Mouse (Mus musculus) liver, adult 2 months (tissue): ENCODE results near the gene Arid5b.

Source experiments
- CTCF ChIP-seq: fragments of 200-500 bp; IDR thresholded peaks from 2 replicates; pipeline ENCODE4 v1.5.1; 2011; ENCODE audit warnings: low read depth, low read length, control low read depth
- POLR2A ChIP-seq: fragments of 200-500 bp; IDR thresholded peaks from 2 replicates; pipeline ENCODE4 v1.6.1; 2011; ENCODE audit warnings: low read length, control low read depth; ENCODE audit not compliant: insufficient read depth; ENCODE audit errors: extremely low read depth

GRCm38 (mm10) chr10:68289465-68289864 lies 10.9 kb upstream of the Arid5b start:
- TF ChIP-seq CTCF (no peak), POLR2A (no peak)
